Mouse (Mus musculus) right cerebral cortex, postnatal 25 days (tissue): ENCODE measurements around the gene Exoc3l.

Source experiments
- DNase-seq: peaks from one replicate; pipeline ENCODE4 v3.0.0; 2022

Exoc3l gene

GRCm38 (mm10) chr8:105266775-105267174 is 29.1 kb downstream of the Exoc3l start:
- no peak for DNase-seq

GRCm38 (mm10) chr8:105265128-105265527 is 30.8 kb downstream of the Exoc3l start:
- DNase-seq, result no peak

GRCm38 (mm10) chr8:105264024-105264982 is 31.6 kb downstream of the Exoc3l start, which contains the start of the genes Tradd and Fbxl8:
Gene Tradd, minus strand, starts transcription at chr8:105264609.
Gene Fbxl8, plus strand, starts transcription at chr8:105264648.
- no peak for DNase-seq

- DNase-seq, result no peak
These were observed 32.5 kb downstream of the Exoc3l start for GRCm38 (mm10) chr8:105263244-105263912.

- no peak for DNase-seq
These were observed 34.4 kb downstream of the Exoc3l start for GRCm38 (mm10) chr8:105261326-105261980.

- no peak for DNase-seq
These were observed 35.4 kb downstream of the Exoc3l start for GRCm38 (mm10) chr8:105260371-105261099.

- DNase-seq, result peak; percentile 75
These were observed 36.1 kb downstream of the Exoc3l start for GRCm38 (mm10) chr8:105259721-105260320.

- DNase-seq, result no peak
These were observed 36.8 kb downstream of the Exoc3l start for GRCm38 (mm10) chr8:105258911-105259720.

- DNase-seq, result no peak
These were observed 38.4 kb downstream of the Exoc3l start for GRCm38 (mm10) chr8:105257318-105258114.

- no peak for DNase-seq
These were observed 40.9 kb downstream of the Exoc3l start, which contains the start of gene B3gnt9 for GRCm38 (mm10) chr8:105254966-105255350. Gene B3gnt9, minus strand, starts transcription at chr8:105255153.

GRCm38 (mm10) chr8:105254152-105254965 is 41.5 kb downstream of the Exoc3l start:
- peak; percentile 89 for DNase-seq

- DNase-seq, result no peak
These were observed 42.1 kb downstream of the Exoc3l start for GRCm38 (mm10) chr8:105253766-105254151.

- no peak for DNase-seq
These were observed 43.0 kb downstream of the Exoc3l start for GRCm38 (mm10) chr8:105252680-105253537.

GRCm38 (mm10) chr8:105251954-105252353 is 43.9 kb downstream of the Exoc3l start:
- no peak for DNase-seq

GRCm38 (mm10) chr8:105241016-105241415 is 54.9 kb downstream of the Exoc3l start:
- DNase-seq, result no peak
